Mouse (Mus musculus): ENCODE measurements around the gene Efl1.
"Not testable (repeated sequence)": the region's sequence is repeated elsewhere in the genome, so short reads cannot be mapped to it uniquely, and the experiment has no call there.

The Efl1 gene

DNA sequence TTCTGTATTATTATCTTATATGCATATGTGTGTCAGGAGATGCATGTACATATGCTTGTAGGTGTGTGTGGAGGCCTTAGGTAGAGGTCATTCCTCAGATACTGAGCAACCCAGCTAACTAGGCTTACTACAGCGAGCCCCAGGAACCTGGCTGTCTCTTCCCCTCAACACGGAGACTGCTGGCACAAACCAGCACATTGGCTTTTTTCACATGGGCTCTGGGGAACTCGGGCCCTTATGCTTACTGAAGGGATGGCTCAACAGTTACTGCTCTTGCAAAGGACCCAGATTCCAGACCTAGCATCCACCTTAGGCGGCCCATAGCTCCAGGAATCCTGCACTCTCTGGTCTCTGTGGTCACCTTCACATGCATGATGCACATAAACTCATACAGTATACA lies 110.7 kb downstream of the Efl1 start:
- no peak for DNase-seq (ENCODE audit: low spot score)

DNA sequence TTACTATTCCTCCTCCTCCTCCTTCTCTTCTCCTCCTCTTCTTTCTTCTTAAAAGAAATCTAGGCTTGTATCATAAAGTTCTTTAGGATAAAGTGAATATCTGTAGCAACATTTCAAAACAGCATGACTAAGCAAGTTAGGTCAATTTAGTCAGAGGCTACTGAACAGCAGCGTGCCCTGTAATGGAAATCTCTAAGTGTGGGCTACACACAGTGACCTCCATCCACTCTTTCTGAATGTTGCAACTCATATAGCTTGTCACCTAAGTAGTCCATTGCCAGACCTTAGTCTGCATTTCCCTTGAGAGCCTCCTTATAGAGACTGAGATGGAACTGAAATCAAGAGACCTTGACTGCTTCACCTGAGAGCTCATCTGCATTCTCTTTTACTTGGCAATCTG lies 116.5 kb downstream of the Efl1 start:
- no peak for DNase-seq (ENCODE audit: low spot score)

DNA sequence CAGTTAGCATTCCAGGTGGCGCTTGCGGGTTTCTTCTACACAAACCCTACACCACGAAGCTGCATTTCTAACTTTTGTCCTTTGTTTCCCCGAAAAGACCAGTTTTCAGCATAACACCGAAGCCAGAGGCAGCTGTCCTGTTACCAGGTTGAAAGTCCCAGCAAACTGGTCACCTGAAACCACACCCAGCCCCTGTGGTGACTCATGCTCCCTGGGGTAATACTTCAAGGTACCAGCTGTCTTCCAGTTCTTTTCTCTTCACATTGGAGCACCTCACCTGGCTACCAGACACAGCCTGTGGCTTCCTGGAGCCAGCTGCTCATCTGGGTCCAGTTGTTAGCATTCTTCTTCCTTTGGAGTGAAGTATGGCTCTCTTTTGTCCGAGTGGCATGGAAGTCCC lies 118.2 kb downstream of the Efl1 start:
- DNase-seq (ENCODE audit: low spot score), result no peak

DNA sequence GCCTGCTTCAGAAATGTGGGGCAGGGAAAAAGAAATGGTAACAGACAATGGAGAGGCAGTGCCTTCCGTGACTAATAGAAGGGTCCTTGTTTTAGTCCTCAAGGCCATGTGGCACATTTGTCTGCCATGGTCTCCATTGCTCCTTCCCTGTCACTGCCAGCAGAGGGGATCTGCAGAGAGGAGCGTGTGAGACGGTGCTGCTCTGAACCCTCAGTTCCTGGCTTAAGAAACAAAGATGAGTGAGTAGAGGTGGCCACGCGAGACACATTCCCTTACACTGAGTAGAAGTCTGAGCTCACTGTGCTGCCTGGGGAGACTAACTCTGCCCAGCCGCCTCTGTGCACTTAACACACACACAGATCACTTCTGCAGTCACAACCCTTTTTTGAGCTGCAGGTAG lies 121.8 kb downstream of the Efl1 start:
- no peak for DNase-seq (ENCODE audit: low spot score)

DNA sequence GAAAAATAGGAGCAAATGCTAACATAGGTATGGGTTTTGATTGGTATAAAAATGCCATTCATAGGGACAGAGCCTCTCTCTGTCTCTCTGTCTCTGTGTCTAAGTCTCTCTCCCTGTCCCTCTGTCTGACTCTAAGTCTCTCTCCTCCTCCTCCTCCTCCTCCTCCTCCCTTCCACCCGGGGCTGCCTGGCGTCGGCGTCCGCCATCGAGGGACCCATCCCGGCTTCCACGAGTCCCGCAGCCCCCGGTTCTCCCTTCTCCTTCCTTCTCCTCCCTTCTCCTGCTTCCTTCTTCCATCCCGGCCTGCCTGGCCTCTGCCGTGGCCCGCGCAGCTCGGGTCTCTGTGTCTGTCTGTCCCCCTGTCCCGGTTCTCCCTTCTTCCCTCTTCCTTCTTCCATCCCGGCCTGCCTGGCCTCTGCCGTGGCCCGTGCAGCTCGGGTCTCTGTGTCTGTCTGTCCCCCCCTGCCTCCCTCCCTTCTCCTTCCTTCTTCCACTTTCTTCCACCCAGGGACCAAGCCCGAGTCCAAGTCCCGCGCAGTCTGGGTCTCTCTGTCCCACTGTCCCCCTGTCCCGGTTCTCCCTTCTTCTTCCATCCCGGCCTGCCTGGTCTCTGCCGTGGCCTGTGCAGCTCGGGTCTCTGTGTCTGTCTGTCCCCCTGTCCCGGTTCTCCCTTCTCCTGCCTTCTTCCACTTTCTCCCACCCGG lies 122.7 kb downstream of the Efl1 start:
- not testable (repeated sequence) for DNase-seq (ENCODE audit: low spot score)

DNA sequence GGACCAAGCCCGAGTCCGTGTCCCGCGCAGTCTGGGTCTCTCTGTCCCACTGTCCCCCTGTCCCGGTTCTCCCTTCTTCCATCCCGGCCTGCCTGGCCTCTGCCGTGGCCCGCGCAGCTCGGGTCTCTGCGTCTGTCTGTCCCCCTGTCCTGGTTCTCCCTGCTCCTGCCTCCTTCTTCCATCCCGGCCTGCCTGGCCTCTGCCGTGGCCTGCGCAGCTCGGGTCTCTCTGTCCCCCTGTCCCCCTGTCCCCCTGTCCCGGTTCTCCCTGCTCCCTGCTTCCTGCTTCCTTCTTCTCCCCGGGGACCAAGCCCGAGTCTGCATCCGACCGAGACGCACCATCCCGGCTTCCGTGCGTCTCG lies 123.2 kb downstream of the Efl1 start:
- not testable (repeated sequence) for DNase-seq (ENCODE audit: low spot score)

DNA sequence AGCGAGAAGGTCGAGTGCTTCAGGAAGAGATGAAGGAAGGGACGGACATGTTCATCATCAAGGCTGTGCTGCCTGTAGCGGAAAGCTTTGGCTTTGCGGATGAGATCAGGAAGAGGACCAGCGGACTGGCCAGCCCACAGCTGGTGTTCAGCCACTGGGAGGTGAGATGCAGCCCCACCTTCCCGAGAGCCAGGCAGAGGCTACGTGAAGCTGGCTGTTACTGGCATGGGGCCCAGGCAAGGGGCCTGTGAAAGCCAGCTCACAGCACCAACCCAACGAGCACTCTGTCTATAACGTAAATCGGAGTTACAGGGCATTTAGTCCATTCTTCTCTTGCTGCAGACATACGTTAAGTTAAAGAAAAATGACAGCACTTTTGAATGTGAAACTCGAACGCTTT lies 124.1 kb downstream of the Efl1 start:
- DNase-seq (ENCODE audit: low spot score), result no peak

DNA sequence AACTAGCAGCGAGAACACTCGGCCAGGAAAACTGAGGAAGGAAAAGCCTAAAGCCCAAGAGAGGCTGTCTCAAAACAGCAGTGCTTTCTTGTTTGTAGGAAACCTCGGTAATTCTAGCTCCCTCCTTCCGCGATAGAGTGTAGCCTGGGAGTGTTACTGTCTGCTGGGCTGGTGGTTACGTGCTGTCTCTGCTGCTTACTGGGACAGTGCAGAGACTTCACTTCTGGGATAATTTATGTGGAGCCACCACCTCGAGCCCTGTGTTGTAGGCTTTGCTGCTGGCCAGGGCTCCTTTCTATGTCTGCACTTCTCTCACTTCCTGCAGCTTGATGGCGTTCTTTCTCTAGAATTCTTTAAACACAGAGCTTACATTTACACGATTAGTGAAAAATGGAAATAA lies 124.7 kb downstream of the Efl1 start:
- DNase-seq (ENCODE audit: low spot score), result no peak

DNA sequence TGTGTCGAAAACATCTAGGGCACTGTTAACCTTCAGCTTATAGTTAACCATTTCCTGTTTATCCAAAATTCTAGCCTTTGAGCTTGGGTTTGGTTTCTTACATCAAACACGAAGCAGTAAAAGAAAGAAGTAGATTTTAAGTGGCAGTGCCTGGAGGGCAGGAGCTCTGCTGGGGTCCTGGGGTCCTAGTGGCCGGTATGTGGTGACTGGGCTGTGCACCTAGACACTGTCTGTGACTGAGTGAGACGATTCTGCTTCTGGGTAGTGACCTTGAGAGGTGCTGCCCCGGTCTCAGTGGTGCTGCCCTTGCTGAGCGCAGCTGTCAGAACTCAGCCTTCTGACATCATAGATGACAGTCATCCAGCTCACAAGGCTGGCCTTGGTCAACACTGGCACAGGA lies 125.5 kb downstream of the Efl1 start:
- DNase-seq (ENCODE audit: low spot score), result no peak

DNA sequence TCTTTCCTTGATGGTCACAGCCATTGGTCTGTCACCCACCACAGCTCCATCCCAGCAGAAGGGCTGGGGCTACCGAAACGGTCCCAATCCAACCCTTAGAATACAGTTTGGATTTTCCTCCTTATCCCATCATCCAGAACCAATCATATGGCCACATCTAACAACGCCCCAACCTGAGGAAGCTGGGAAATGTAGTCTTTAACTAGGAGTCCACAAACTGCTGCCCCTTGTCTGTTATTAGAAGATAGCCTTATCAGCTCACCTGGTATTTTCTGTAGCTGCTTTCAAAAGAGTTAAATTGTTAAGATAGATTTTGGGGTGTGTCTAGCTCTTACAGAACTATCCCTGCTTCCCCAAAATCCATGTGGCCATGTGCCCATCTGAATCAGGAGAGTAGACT lies 126.7 kb downstream of the Efl1 start:
- no peak for DNase-seq (ENCODE audit: low spot score)

DNA sequence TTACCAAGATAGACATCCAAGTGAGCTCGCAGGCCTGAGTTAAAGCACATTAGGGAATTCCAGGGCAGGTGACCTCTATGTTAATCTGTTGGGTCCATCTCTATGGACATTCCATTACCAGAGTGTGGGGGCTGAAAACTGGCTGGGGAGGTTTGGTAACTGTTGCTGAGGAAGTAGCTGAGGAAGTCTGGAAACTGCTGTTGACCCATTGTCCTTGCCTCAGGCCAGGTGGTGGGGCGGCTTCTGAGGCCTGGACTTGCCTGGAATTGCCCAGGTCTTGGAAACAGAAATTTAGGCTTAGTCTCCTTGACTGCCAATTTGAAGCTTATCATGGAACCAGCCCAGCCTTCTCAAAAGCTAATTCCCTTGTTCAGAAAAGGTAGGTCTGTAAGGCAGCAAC lies 134.7 kb downstream of the Efl1 start:
- no peak for DNase-seq (ENCODE audit: low spot score)

DNA sequence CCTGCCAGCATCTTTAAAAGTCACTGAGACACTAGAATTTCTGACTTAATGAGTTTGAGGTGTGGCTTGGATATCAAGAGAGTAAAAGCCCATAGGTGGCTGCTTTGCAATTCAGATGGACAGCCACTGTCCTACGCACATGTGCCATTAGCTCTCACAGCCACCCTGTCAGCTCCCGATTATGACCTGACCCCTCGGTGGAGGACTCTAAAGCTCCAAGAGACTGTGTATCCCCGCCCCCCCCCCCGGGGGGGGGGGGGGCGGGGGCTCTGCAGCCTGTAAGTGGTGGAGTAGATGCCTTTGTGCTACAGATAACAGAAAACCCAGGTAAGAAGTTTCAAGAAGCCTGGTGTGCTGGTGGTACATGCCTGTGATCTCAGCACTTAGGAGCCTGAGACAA lies 135.3 kb downstream of the Efl1 start:
- DNase-seq (ENCODE audit: low spot score), result no peak

DNA sequence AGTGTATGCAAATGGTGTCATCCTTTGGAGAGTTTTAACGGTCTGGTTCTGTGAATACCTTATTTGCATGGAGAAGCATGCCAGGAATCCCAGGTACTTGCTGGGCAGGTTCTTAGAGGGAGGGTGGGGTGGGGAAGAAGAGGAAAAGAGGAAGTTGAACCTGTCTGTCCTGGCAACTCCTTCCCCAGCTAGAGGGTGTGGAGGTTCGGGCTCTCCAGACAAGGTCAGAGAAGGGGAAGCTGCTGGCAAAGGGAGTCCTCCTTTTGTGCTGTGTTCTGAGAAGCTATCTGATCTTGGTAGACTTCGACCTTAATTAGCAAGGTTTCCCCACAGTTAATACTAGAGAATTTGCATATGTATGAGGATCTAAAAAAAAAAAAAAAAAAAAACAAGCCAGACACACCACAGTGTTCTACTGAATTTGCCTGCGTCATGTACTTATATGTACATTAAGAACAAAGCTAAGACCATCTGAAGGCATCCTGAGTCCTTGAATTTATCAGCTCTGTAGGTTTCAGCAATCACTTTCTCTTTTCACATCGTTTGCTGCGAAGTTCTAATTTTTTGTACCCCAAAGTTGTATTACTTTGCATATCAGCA lies 137.0 kb downstream of the Efl1 start:
- DNase-seq (ENCODE audit: low spot score), result no peak

DNA sequence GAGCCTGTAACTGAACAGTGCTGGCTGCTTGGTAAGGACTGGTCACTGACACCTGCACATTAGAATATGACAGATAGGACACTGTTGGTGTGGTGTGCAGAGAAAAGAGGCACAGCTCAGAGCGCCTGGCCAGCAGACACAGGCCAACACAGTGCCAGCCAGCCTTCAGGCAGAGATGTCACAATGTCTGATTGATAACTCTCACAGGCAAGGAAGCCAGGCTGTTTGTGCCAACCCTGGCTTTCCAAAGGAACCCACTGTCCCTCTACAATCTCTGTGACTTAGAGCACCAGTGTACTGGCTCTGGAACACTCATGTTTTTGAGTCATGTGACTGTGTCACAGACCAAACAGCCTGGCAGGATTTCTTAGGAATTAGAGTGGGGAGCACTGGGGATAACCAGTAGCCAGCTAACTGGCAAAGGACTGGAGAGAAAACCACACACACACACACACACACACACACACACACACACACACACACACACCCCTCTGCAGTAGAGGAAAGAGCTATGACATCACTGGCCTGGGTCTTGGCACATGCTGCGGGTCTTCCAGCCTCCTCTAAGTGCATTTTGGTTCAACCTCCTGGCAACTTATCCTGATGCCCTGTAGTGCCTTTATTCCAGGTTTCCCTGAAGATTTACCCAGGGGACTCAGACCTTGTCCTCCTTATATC lies 137.7 kb downstream of the Efl1 start:
- DNase-seq (ENCODE audit: low spot score), result no peak

DNA sequence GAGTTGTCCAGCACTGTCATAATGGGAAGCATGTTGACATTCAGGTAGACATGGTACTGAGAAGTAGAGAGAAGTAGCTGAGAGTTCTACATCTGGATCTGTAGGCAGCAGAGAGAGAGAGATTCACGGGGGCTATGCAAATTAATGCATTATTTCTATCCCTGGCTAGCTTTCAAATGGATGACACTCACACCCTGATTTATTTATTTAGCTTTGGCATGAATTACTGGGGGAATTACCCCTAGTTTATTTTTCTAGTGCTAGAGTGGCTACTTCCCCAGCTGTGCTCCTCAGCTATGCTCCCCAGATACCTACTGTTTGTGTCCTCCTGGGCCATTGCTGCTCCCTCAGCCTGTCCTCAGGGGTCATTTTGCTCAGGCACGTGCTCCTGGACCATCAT lies 144.2 kb downstream of the Efl1 start:
- DNase-seq (ENCODE audit: low spot score), result no peak

DNA sequence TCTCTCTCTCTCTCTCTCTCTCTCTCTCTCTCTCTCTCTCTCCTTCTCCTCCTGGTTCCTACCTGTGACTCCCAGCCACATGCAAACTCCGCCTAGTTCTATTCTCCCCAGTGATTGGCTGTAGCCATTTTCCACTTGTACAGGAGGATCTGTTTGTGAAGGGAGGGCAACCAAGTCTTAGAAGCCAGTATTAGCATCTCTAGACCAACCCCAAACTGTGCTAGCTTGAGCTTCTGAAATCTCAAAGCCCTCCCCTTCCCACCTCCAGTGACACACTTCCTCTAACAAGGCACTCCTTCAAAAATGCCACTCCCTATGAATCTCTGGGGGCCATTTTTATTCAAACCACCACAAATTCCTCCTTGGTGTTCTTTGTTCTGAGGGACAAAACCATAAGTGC lies 144.7 kb downstream of the Efl1 start:
- DNase-seq (ENCODE audit: low spot score), result no peak

DNA sequence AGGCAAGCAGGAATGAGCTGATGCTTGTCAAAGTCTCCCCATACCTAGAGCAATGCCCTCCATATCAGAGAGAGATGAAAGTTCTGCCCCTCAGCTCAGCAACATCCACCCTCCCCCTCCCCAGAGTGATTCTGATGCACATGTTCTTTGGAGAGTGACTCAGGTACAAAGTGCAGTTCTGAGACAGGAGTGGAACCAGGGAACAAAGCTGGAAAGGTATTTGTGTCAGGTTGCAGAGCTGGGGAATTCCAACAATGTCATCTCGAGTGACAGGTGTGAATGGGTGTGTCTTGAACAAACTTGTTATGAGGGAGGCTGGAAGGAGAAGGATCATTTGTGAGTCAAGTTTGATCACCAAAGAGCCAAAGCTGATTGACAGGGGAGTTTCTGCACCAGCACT lies 146.1 kb downstream of the Efl1 start:
- DNase-seq (ENCODE audit: low spot score), result no peak

DNA sequence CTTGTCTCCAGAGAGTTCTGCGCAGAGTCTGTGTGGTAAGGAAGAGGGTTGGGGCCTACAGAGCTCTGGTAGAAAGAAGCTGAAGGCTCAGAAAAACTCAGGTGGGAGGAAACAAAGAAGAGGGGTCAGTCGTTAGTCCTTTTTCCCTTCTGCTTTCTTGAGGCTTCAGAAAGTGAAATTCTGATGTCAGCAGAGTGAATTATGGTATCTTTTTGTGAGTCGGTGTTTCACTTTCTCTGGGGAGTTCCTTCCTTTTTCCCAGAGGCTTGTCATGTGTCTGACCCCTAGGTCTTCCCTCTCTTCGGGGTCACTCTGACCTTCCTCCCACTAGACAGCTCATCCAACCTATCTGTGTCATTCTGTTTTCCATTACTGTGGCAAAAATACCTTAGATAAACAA lies 153.8 kb downstream of the Efl1 start:
- DNase-seq (ENCODE audit: low spot score), result no peak

DNA sequence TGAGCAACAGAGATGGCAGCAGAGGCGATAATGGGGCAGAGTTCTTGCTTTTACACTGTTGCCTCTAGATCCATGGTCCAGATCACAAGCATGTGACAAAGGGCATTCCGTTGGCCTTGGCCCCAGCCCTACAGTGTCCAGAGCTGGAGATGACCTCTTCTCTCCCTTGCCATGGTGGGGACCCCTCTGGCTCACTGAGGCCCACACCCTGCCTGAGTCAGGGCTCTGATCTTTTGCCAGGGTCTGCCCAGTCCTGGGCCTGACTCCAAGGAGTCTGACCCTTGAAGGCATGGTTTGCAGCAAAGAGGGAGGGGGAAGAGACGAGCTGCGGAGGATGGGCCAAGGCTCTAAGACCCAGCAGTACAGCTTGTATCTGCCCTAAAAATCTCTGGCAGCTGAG lies 159.8 kb downstream of the Efl1 start:
- DNase-seq (ENCODE audit: low spot score), result no peak

DNA sequence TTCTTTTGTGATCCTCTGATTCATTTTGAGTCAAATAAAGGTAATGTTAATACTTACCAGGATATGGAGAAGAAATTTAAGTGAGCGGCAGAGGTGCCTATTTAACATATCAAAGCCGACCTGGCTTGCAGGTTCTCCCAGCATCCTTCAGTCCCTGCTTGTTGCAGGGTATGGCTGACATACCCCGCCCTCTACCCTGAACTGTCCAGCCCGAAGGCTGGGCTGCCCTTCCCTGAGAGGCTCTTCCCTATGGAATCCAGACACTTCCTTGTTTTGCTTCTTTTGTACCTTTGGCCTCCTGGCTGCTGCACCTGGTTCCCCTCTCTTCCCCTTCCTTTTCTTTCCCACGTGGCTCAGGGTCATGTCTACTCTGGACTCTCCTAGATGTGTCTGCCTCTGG lies 160.7 kb downstream of the Efl1 start:
- DNase-seq (ENCODE audit: low spot score), result no peak

DNA sequence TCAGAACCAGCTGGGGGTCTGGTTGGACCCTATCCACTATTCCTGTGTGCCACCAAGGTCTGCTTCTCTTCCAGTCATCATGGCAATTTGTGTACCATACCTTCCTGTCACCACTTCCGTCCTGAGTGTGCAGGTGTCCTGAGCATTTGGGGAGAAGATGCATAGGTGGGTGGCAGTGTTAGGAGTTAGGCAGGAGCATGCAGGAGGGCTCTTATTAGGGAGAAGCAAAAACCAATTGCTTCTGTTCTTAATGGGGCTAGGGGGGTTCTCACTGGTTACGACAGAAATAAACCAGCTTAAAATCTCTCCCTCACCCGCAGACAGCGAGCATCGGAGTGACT lies 162.4 kb downstream of the Efl1 start:
- no peak for DNase-seq (ENCODE audit: low spot score)

DNA sequence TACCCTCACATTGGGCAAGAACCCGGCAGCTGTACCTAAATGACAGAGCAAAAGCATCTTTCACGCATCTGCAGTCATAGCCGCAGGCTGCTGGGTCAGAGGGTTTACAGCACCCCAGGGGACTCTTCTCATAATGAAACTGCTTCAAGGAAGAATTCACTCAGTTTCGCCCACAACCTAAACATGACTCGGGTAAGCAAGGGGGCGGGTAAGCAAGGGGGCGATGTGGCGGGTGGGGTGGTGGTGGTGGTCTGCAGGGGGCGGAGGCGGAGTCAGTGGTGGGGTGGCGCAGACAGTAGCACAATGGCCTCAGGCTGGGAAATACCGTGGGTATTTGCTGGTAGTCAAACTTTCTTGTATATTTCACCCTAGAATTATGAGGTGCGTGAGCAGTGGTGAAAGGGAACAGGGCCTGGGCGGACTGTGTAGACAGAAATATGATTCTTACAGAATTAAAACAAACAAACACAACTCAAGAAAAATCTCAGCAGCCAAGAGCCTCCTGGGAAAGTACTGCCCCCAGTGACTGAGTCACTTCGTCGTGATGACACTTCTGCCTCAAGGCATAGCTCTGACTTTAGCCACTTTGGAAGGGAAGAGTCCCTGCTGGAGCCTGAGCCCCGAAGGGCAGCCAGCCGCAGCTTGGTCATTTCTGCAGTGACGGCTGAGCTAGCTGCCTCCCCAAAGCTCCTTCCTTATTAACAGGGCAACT lies 162.9 kb downstream of the Efl1 start:
- no peak for DNase-seq (ENCODE audit: low spot score)

Data from MN1 (cell line).